Mouse (Mus musculus): ENCODE measurements around the gene Tgm7.

DNA sequence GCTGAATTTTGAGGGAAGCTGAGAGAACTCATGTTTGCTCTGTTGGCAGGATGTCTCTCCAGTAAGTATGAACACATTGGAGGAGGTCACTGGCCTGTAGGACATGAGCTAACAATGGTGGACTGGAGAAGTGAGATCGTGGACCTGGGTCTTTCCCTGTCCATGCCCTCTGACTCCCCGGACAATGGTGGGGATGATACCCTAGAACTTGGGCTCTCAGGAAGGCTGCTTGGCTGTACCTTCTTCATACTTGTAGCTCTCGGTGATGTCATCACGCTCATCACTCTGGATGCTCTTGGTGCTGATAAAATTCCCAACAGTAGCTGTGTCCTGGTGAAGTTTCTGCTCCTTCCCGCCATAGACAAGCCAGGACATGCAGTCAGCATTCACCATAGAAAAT is 57.4 kb downstream of the Tgm7 start:
- TF ChIP-seq CTCF (IDR thresholded peaks at IDR 0.05; ENCODE audit: insufficient read depth, low read depth, low read length) = no peak
- TF ChIP-seq POLR2A (IDR thresholded peaks at IDR 0.05; ENCODE audit: insufficient read depth, low read depth, low read length) = no peak

All from olfactory bulb, adult 2 months (tissue).